Comparison of ENCODE assay signal across 8 mouse cellular contexts in the genomic region with DNA sequence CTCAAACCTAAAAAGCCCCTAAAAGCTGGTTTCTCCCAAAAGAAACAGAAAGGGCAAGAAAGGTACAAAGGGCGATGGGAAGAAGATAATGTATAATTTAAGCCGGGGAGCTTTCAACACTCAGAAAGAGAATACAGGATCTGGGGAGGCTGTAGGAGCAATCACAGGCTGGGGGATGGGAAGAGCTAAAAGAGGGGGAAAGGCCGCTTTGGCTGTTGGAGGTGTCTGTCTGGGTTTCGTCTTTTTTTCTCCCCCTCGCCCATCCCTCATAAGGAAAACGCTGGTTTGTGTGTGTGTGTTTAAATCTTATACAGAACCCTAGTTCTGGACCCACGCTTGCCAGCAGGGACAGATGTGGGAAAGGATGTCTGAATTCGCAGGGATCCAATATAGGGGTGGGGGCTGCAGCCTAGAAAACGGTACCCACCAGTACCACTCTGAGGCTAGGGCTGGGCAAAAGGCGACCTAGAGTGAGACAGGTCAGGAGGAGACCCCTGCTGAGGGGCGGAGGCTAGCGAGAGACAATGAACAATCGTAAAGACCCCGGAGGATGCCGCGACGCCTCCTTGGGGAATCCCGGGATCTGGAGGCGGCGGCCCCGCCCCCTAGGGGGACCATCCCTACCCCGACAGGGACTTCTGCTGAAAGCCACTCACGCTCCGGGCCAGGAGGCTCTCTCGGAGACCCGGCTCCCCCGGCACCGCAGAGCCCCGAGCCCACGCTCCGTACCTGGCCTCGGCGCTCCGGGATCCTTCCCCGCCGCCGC. TPM values are rescaled to one million over a fixed set of nuclear protein-coding genes. Genes with fewer than 3 reads are reported as not detected.
A peak's percentile ranks its signal among the peaks of the same experiment; 100 is the strongest.
DNase-seq lines count a peak whose midpoint lies in the region; ATAC-seq and TF ChIP-seq lines count a peak whose summit lies in the region.

No protein-coding gene starts in this region.

- peak; percentile 53 for ATAC-seq in frontal cortex, adult (ENCODE audit: low TSS enrichment)
- ATAC-seq in embryonic facial prominence, embryonic 14.5 days (ENCODE audit: low read depth) = peak; percentile 64; the same call in 1 of the 2 replicates
- no peak; the same call in 1 of the 2 replicates for ATAC-seq in liver, embryonic 12.5 days

- under 1% methylated on average over 17 of the region's 37 CpGs for WGBS in embryonic facial prominence, embryonic 14.5 days
- WGBS in liver, embryonic 12.5 days (ENCODE audit: insufficient replicate concordance) = 3% methylated on average over 34 of the region's 37 CpGs

- no peaks in the 10 kb centered on the region for H3K9me3 ChIP-seq in embryonic facial prominence, embryonic 14.5 days (ENCODE audit: control insufficient read depth, low read length)
- H3K9me3 ChIP-seq in liver, embryonic 12.5 days (replicated peaks) = no peaks in the 10 kb centered on the region

- no peak for DNase-seq in frontal cortex, postnatal 25 days (ENCODE audit: low spot score in 2 of 2)
- DNase-seq in embryonic facial prominence, embryonic 14.5 days (ENCODE audit: low spot score) = peak; percentile 38
- no peak for DNase-seq in T-cell, adult 2 months (ENCODE audit: low spot score)
- no peak for DNase-seq in frontal cortex, postnatal 14 days (ENCODE audit: low spot score in 2 of 2)
- DNase-seq in urinary bladder, postnatal 36 days (ENCODE audit: low spot score in 2 of 2) = no peak

- TF ChIP-seq CTCF in C2C12 (IDR thresholded peaks at IDR 0.05; ENCODE audit: control insufficient read depth, insufficient read depth, insufficient read length) = no peak

- no peaks in the 10 kb centered on the region for H3K27me3 ChIP-seq in C2C12 (ENCODE audit: control insufficient read depth, insufficient read depth, insufficient read length)
- H3K27me3 ChIP-seq in embryonic facial prominence, embryonic 14.5 days (replicated peaks; ENCODE audit: control insufficient read depth, insufficient read depth, low read length) = no peaks in the 10 kb centered on the region
- peaks cover 75% of the 10 kb centered on the region for H3K27me3 ChIP-seq in liver, embryonic 12.5 days (replicated peaks)

- peak overlapping the region; percentile 51 for H3K4me2 ChIP-seq in embryonic facial prominence, embryonic 14.5 days (ENCODE audit: low read depth, low read length)
- peak overlapping the region; percentile 80 for H3K4me2 ChIP-seq in liver, embryonic 12.5 days

- peak overlapping the region; percentile 77 for H3K9ac ChIP-seq in embryonic facial prominence, embryonic 14.5 days (ENCODE audit: low read depth, low read length)
- peak overlapping the region; percentile 46 for H3K9ac ChIP-seq in liver, embryonic 12.5 days

- peaks cover 53% of the 10 kb centered on the region for H3K79me2 ChIP-seq in C2C12 (ENCODE audit: control insufficient read depth, insufficient read depth)

- H3K4me3 ChIP-seq in C2C12 (ENCODE audit: insufficient read depth, poor library complexity, severe bottlenecking) = peak overlapping the region; percentile 92
- peak overlapping the region; percentile 80 for H3K4me3 ChIP-seq in embryonic facial prominence, embryonic 14.5 days (ENCODE audit: low read depth, low read length)
- H3K4me3 ChIP-seq in liver, embryonic 12.5 days = peak overlapping the region; percentile 62

- H3K79me3 ChIP-seq in C2C12 (ENCODE audit: low read depth) = peaks cover 49% of the 10 kb centered on the region

- peak overlapping the region; percentile 84 for H3ac ChIP-seq in C2C12 (ENCODE audit: control insufficient read depth, insufficient read length, low read depth)

- H3K36me3 ChIP-seq in C2C12 (ENCODE audit: control insufficient read depth, insufficient read depth) = no peaks in the 10 kb centered on the region
- no peaks in the 10 kb centered on the region for H3K36me3 ChIP-seq in embryonic facial prominence, embryonic 14.5 days (ENCODE audit: control insufficient read depth, insufficient read depth, low read length)
- no peaks in the 10 kb centered on the region for H3K36me3 ChIP-seq in liver, embryonic 12.5 days

- peak overlapping the region; percentile 84 for H3K27ac ChIP-seq in embryonic facial prominence, embryonic 14.5 days (replicated peaks; ENCODE audit: low read depth, low read length)
- no peak overlapping the region for H3K27ac ChIP-seq in liver, embryonic 12.5 days

- H3K4me1 ChIP-seq in embryonic facial prominence, embryonic 14.5 days (ENCODE audit: control insufficient read depth, insufficient read depth, low read length) = peaks cover 22% of the 10 kb centered on the region
- H3K4me1 ChIP-seq in liver, embryonic 12.5 days = peaks cover 18% of the 10 kb centered on the region

TF ChIP-seq in C2C12, 6 proteins besides CTCF, POLR2A, EP300 and RAD21:
- TF ChIP-seq MYOD1 (IDR thresholded peaks at IDR 0.05; ENCODE audit: control insufficient read depth, insufficient read length, low read depth) = no peak
- no peak for TF ChIP-seq FOSL1 (IDR thresholded peaks at IDR 0.05; ENCODE audit: insufficient read depth, low read length, poor library complexity, severe bottlenecking)
- no peak for TF ChIP-seq MYOG (IDR thresholded peaks at IDR 0.05; ENCODE audit: control insufficient read depth, extremely low read depth, insufficient read length)
- TF ChIP-seq CEBPB (IDR thresholded peaks at IDR 0.05; ENCODE audit: low read depth) = no peak
- no peak for TF ChIP-seq MAX (IDR thresholded peaks at IDR 0.05)
- no peak for TF ChIP-seq USF1 (IDR thresholded peaks at IDR 0.05; ENCODE audit: low read depth)
TF ChIP-seq in C2C12: peak in this region for 0.

RNA-seq across cellular contexts. Expression of a gene that starts 0.6 kb away (rescaled TPM):
- polyA plus RNA-seq in C2C12 (2012; fragmentation: generic; extraction: Trizol) = 11.2 TPM
- polyA plus RNA-seq in embryonic facial prominence, embryonic 14.5 days (2014; fragmentation: Nextera tagmentation; extraction: Ambion mirVana) = 27.4 and 29.4 TPM in 2 replicates
- polyA plus RNA-seq in liver, embryonic 12.5 days (2016; fragmentation: Nextera tagmentation; extraction: Ambion mirVana) = 3.4 and 3.8 TPM in 2 replicates

RNA-seq across cellular contexts. Expression of a gene that starts 14.3 kb away (rescaled TPM):
- polyA plus RNA-seq in C2C12 (2012; fragmentation: generic; extraction: Trizol) = not detected
- polyA plus RNA-seq in embryonic facial prominence, embryonic 14.5 days (2014; fragmentation: Nextera tagmentation; extraction: Ambion mirVana) = not detected in 2 replicates
- not detected in 2 replicates for polyA plus RNA-seq in liver, embryonic 12.5 days (2016; fragmentation: Nextera tagmentation; extraction: Ambion mirVana)
